Mouse (Mus musculus): ENCODE results near the gene Abca16.

The Abca16 gene

DNA sequence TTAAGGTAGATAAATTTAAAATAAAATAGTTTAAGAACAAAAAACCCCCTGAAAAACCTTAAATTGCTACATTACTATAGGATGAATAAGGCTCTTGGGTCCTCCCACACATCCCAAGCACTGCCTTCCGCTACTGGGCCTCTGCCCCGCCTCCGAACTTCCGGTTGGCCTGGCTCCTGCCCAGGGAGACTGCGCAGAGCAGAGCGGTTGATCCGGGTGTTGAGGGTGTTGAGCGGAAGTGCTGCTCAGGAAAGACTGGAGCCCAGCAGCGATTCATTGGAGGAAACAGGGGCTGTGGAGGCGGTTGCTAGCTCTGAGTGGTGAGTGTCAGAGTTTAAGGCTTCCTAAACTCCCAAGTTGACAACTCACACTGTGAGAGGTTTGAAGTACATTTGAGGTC is at the start of gene Abca16:
Abca16 (plus strand) TSS at position 201 of the 400 bp plus-strand sequence.
- no peak for DNase-seq (ENCODE audit: low spot score in 2 of 2)

DNA sequence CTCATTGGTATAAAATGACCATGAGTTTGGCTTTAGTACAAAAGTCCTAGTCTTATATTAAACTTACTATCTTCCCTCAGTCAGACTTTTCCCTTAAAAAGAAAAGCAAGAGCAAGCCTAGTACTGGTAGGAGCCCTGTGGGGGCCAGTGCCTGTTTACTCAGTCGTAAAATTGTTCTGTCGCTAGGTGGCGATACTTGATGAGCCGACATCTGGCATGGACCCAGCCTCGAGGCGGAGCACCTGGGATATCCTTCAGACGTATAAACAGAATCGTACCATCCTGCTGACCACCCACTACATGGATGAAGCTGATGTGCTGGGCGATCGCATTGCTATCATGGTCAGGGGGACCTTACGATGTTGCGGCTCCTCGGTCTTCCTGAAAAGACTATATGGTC is 48.3 kb upstream of the Abca16 start:
- no peak for DNase-seq (ENCODE audit: low spot score in 2 of 2)

DNA sequence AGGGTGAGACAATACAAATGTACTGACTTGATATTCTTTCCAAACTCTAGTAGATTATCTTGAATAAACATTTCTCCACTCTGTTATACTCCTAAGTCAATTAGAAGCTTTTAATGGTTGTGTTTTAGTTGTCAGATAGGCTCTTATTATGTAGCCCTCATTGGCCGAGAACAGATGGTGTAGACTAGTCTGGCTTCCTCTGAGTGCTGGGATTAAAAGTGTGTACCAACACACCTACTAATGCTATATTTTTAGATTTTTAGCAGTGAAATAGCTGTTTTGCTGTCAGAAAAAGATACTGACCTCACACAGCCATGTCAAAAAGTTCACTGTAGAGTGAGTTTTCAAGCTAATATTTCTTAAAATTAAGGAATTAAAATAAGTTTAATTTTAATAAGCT is 2.9 kb downstream of the Abca16 start:
- DNase-seq (ENCODE audit: low spot score in 2 of 2): no peak

DNA sequence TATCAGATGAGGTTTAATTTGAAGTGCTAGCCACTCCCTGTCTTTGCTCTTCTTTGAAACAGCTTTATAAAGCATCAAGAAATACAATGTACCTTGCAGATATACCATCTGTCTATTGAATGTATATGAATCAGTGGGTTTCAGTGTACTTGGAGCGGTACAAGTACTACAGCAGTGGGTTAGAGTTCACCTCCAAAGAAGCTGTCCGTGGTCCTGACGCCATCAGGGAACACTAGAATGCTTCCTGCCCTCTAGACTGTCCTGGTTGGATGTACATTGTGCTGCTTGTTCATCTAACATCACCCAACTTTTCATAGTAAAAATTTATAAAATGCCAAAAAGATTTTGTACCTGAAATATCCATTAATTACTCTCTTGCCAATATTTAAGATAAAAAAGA is 17.2 kb downstream of the Abca16 start:
- no peak for DNase-seq (ENCODE audit: low spot score in 2 of 2)

DNA sequence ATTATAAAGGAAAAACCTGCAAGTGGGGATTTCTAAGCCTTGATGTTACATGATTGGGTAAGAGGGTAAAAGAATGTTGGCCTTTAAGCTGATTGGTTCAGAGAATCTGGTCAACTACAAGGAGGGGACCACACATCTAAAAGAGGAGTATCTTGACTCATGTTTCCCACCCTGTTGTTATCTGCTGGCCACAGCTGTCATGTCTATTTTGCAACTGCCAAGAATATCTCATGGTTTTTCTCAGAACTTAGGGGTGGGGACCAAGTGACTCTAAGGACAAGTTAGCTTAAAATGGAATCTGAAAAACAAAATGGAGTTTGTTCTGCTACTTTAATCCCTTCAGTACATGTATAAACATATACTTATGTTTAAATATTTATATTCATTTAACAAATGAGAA is 22.0 kb downstream of the Abca16 start:
- no peak for DNase-seq (ENCODE audit: low spot score in 2 of 2)

DNA sequence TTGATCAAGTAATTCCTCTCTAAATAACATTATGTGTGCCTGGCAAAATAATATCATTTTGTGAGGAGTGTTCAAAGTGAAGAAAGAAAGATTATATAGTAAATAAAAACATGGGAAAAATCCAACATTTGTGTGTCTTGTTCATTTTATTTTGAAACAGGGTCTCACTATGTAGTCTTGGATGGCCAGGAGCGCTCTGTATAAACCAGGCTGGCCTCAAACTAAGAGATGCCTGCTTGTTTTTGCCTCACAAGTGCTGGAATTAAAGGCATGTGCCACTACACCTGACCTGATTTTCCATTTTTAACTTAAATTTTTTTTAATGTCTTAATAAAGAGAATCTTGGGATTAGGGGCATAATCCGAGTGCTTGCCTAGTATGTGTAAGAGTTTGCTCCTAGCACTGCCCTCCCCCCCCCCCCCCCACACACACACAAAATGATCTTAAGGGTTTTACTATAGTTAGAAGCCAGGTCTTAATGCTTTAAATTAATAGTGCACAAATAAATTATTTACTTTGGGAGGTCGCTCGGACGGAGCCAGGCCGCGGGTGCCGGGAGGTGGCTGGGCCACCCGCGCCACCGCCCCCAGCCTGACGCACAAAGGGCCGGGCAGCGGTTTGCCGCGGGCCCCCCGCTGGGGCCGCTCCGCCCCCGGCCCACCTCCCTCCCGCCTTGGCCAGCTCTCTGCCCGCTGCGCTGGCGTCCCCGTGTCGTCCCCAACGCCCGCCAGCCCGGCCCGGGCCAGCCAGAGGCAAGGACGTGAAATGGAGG is 94.6 kb downstream of the Abca16 start:
- no peak for DNase-seq (ENCODE audit: low spot score in 2 of 2)

DNA sequence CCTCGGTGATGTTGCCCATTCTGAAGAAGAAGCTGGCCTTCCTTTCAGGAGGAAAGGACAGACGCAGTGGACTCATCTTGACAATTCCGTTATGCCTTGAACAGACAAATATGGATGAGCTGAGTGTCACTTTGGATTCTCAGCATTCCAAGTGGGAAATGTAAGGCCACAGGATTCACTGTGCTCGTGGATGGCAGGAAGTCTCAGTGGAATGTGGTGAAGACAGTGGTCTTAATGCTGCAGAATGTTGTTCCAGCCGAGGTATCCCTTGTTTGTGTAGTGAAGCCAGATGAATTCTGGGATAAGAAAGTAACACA is 95.2 kb downstream of the Abca16 start:
- DNase-seq (ENCODE audit: low spot score in 2 of 2): no peak

DNA sequence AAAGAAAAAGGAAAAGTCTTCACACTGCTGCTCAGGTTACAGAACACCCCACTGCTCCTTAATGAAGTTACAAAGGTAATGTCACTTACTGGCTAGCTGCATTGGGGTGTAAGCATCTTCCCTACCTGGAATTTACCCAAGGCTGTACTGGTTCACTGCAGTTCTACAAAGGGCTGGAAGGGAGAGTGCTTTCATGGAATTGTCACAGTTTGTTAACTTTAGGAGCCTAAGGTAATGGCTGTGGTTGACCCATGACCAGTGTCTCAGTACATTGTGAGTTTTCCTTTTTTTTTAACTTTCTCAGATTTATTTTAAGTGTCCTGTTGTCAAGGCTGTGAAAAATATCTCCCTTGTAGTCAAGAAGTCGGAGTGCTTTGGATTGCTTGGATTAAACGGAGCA is 125.4 kb downstream of the Abca16 start:
- no peak for DNase-seq (ENCODE audit: low spot score in 2 of 2)

DNA sequence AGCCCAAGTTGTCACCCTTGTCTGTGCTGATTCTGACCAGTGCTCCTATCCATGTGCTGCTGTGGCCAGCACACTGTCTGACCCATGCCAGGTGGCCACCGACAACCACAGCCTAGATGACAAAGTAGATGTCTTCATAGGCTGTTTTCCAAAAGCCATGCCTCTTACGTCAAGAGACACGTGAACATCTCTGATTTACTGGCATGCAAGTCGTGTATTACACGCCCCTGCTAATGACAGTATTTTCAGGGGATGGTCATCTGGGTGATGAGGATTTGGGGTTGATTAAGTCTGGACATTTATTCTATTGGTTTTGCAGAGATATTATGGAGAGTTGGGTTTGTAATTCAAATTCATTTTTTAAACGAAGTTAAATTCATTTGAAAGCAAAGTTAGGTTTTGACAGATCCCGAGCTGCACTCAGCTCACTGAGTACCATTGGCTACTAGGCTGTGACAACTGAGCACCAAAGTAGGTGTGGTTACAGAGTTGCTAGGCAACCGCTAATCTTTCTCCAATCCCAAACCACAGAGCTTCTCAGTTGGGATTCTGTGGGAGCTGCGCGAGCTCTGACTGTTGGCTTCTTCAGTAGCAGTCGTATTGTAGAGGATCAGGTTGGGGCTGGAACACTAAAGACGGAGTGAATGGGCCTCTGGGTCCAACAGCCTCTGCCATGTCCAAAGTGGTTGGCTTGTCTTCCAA is 143.2 kb downstream of the Abca16 start:
- no peak for DNase-seq (ENCODE audit: low spot score in 2 of 2)

DNA sequence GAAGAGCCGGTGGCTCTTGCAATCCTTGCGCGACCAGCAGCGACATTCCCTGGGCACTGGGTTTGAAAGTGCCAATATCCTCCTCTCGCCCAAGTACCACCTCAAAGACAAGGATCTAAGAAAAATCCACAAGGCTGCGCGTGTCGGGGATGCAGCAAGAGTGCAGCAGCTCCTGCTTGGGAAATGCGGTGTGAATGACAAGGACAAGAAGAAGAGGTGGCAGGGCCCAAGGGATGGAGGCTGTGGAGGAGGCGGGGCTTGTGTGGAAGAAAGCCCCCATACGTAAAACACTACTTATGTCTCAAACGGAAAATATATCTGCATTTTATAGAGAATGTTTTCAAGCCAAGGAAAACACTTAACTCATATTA is 143.7 kb downstream of the Abca16 start:
- no peak for DNase-seq (ENCODE audit: low spot score in 2 of 2)

DNA sequence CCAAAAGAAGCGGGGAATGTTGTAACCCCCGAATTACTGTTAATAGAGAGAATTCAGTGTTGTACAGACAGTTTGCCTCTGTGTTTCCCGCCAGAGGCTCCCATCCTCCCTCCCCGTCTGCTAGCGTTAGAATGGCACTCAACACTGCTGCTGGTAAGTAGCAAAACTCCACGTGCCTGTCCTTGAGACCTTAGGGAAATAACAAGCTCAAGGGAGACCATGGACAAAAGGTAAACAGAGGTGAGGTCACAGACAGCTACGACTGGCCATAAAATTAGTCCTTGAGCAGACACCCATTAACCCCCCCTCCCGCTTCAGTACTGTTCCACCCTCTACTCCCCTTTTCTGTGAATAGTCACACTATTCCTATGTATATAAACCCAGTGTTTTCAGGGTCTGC is 157.9 kb downstream of the Abca16 start:
- no peak for DNase-seq (ENCODE audit: low spot score in 2 of 2)

DNA sequence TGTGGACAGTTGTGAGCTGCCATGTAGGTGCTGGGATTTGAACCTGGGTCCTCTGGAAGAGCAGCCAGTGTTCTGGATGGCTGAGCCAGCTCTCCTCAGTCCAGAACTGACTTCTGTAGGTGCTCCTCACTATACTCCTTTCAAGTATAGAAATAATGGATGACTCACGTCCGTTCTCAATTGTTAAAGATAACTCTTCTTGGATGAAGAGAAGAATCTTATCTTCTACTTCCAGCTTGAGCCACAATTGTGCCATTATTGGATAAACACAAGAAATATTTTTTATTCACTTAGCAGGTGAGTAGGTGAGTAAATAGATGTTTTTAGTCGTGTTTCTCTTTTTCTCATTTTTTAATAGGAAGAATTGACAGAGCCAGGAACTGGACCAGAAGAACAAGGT is 167.1 kb downstream of the Abca16 start:
- no peak for DNase-seq (ENCODE audit: low spot score in 2 of 2)

All from urinary bladder, postnatal 36 days (tissue).